Mouse (Mus musculus) limb, embryonic 11.5 days (tissue): ENCODE measurements around the gene Gm13698. TPM values are rescaled to one million over a fixed set of nuclear protein-coding genes. Genes with fewer than 3 reads are reported as not detected.
"Not testable (repeated sequence)": the region's sequence is repeated elsewhere in the genome, so short reads cannot be mapped to it uniquely, and the experiment has no call there.

Source experiments
- ATAC-seq: fragments of 200-750 bp; cut with Nextera tagmentation; 2 replicates; pipeline ENCODE4 v1.8.0; 2017; ENCODE audit warnings: low read depth; ENCODE audit not compliant: insufficient number of reproducible peaks, low FRiP score, low TSS enrichment
- DNase-seq: peaks from one replicate; pipeline ENCODE4 v3.0.0-alpha.2; 2015; ENCODE audit warnings: low spot score
- H3K27ac ChIP-seq: fragments of 300-500 bp; sonication (generic); replicated peaks from 2 replicates; pipeline ENCODE4 v1.5.1; 2014; ENCODE audit warnings: low read depth, mild to moderate bottlenecking, low read length
- H3K27me3 ChIP-seq: fragments of 300-500 bp; sonication (generic); 2 replicates; pipeline ENCODE4 v1.6.1; 2014; ENCODE audit warnings: mild to moderate bottlenecking, low read length, mixed read lengths; ENCODE audit not compliant: control insufficient read depth, insufficient read depth
- H3K36me3 ChIP-seq: fragments of 300-500 bp; sonication (generic); 2 replicates; pipeline ENCODE4 v1.6.1; 2014; ENCODE audit warnings: mild to moderate bottlenecking, low read length, moderate library complexity, mixed read lengths; ENCODE audit not compliant: control insufficient read depth, insufficient read depth
- H3K4me1 ChIP-seq: fragments of 300-500 bp; sonication (generic); 2 replicates; pipeline ENCODE4 v1.6.1; 2014; ENCODE audit warnings: low read length, mixed read lengths; ENCODE audit not compliant: control insufficient read depth, insufficient read depth
- H3K4me2 ChIP-seq: fragments of 300-500 bp; sonication (generic); 2 replicates; pipeline ENCODE4 v1.6.1; 2014; ENCODE audit warnings: low read depth, mild to moderate bottlenecking, moderate library complexity; ENCODE audit not compliant: severe bottlenecking
- H3K4me3 ChIP-seq: fragments of 300-500 bp; sonication (generic); 2 replicates; pipeline ENCODE4 v1.5.1; 2014; ENCODE audit warnings: low read depth, low read length
- H3K9ac ChIP-seq: fragments of 300-500 bp; sonication (generic); 2 replicates; pipeline ENCODE4 v1.6.1; 2014; ENCODE audit warnings: mild to moderate bottlenecking, low read length
- H3K9me3 ChIP-seq: fragments of 300-500 bp; sonication (generic); 2 replicates; pipeline ENCODE4 v1.6.1; 2016; ENCODE audit warnings: low read length; ENCODE audit not compliant: control insufficient read depth
- WGBS: fragments of 180-500 bp; shearing (Covaris S2); extraction: QIAGEN DNeasy Blood & Tissue Kit; methylation state at CpG from one replicate; pipeline ENCODE4 v1.1.7; 2014; 5-methylcytosine and 5-hydroxymethylcytosine counted together
- polyA plus RNA-seq: library from polyadenylated mRNA; unstranded; fragments of >200 nt; fragmentation: Nextera tagmentation; extraction: Ambion mirVana; gene quantifications from 2 replicates; pipeline ENCODE4 v1.2.1, GENCODE M21; 2014

Gm13698 gene
- polyA plus RNA-seq, 1 experiment from 2014 or later, result not detected

DNA sequence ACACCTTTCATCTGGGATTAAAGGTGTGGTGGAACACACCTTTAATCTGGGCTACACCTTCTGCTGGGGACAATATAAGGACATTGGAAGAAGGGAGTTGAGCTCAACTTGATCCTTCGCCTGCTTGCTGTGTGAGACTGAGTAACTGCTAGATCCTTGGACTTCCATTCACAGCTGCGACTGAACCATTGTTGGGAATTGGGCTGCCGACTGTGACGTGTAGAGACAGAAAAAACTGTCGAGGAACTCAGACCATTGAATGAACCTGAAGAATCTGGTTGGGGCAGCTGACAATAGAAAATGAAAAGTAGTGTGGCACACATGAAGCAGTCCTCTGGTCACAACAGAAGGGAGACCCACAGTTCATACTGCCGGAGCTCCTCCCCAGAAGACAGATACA is 23.1 kb downstream of the Gm13698 start, which contains the start of gene Gm13694:
TSS of gene Gm13694 (plus strand) at position 301 of the 400 bp plus-strand sequence.
- H3K9me3 ChIP-seq, ATAC-seq, H3K4me2 ChIP-seq, H3K9ac ChIP-seq, H3K4me3 ChIP-seq, H3K27ac ChIP-seq, H3K27me3 ChIP-seq, H3K36me3 ChIP-seq, H3K4me1 ChIP-seq, DNase-seq: not testable (repeated sequence)
- WGBS, result no CpG with 5 or more reads among the region's 6 CpGs

GRCm38 (mm10) chr2:83984443-83984842 is 28.9 kb downstream of the Gm13698 start, which contains the start of gene Gm13697:
Gm13697 (plus strand) TSS chr2:83984743.
- not testable (repeated sequence) for H3K27ac ChIP-seq, ATAC-seq, H3K4me1 ChIP-seq, H3K4me3 ChIP-seq, H3K9ac ChIP-seq, H3K4me2 ChIP-seq, H3K36me3 ChIP-seq, H3K27me3 ChIP-seq, DNase-seq, H3K9me3 ChIP-seq
- WGBS, result no CpG with 5 or more reads among the region's 6 CpGs

DNA sequence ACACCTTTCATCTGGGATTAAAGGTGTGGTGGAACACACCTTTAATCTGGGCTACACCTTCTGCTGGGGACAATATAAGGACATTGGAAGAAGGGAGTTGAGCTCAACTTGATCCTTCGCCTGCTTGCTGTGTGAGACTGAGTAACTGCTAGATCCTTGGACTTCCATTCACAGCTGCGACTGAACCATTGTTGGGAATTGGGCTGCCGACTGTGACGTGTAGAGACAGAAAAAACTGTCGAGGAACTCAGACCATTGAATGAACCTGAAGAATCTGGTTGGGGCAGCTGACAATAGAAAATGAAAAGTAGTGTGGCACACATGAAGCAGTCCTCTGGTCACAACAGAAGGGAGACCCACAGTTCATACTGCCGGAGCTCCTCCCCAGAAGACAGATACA is 34.8 kb downstream of the Gm13698 start, which contains the start of gene Gm13691:
TSS of gene Gm13691 (plus strand) at position 301 of the 400 bp plus-strand sequence.
- H3K4me1 ChIP-seq, ATAC-seq, H3K4me2 ChIP-seq, H3K9me3 ChIP-seq, H3K36me3 ChIP-seq, H3K27ac ChIP-seq, DNase-seq, H3K27me3 ChIP-seq, H3K4me3 ChIP-seq, H3K9ac ChIP-seq: not testable (repeated sequence)
- no CpG with 5 or more reads among the region's 6 CpGs for WGBS

- H3K9ac ChIP-seq, H3K4me1 ChIP-seq, H3K27me3 ChIP-seq, H3K4me3 ChIP-seq, H3K4me2 ChIP-seq, DNase-seq, H3K9me3 ChIP-seq, H3K27ac ChIP-seq, ATAC-seq, H3K36me3 ChIP-seq: not testable (repeated sequence)
- 49% methylated on average over 7 of the region's 9 CpGs for WGBS
Measured at GRCm38 (mm10) chr2:83993639-83994255, 38.3 kb downstream of the Gm13698 start.

- not testable (repeated sequence) for H3K4me3 ChIP-seq, H3K27me3 ChIP-seq, H3K36me3 ChIP-seq, H3K9me3 ChIP-seq, H3K9ac ChIP-seq, ATAC-seq, H3K27ac ChIP-seq, H3K4me1 ChIP-seq, DNase-seq, H3K4me2 ChIP-seq
- WGBS, result no CpG with 5 or more reads among the region's 3 CpGs
Measured at GRCm38 (mm10) chr2:83994526-83994925, 39.0 kb downstream of the Gm13698 start.

Other genes with a start within 250 kb of the Gm13698 start
- gene Itgav, start 231.3 kb upstream of the Gm13698 start, polyA plus RNA-seq, result 66.3 and 78.2 TPM in 2 replicates
- gene Fam171b, start 143.1 kb upstream of the Gm13698 start, polyA plus RNA-seq, result 20.1 and 20.4 TPM in 2 replicates
- not detected in 2 replicates for gene Zswim2, start 14.5 kb upstream of the Gm13698 start, polyA plus RNA-seq
- gene Gm13693, start 5.8 kb downstream of the Gm13698 start, polyA plus RNA-seq, result not detected in 2 replicates
- gene Gm13695, start 11.6 kb downstream of the Gm13698 start, polyA plus RNA-seq, result not detected in 2 replicates
- not detected in 2 replicates for gene Gm13696, start 17.4 kb downstream of the Gm13698 start, polyA plus RNA-seq
- not detected in 2 replicates for gene Gm13694, start 23.2 kb downstream of the Gm13698 start, polyA plus RNA-seq
- gene Gm13697, start 29.1 kb downstream of the Gm13698 start, polyA plus RNA-seq, result not detected in 2 replicates
- not detected in 2 replicates for gene Gm13691, start 34.9 kb downstream of the Gm13698 start, polyA plus RNA-seq